Mouse (Mus musculus) adrenal gland, adult 18-20 months (tissue): ENCODE data around the gene Ldlrad1. TPM values are rescaled to one million over a fixed set of nuclear protein-coding genes. Genes with fewer than 3 reads are reported as not detected.

Source experiments
- DNase-seq, 2 experiments: peaks; one replicate each; pipeline ENCODE4 v3.0.0; 2021 to 2022; ENCODE audit warnings: low spot score in 2 of 2
- total RNA-seq, 2 experiments: library from RNA; stranded (reverse); gene quantifications; 1 replicate in 1 of 2; 2 replicates in 1 of 2; pipeline ENCODE4 v1.2.3; 2021

Ldlrad1 gene
- total RNA-seq, 2 experiments from 2014 or later: not detected

DNA sequence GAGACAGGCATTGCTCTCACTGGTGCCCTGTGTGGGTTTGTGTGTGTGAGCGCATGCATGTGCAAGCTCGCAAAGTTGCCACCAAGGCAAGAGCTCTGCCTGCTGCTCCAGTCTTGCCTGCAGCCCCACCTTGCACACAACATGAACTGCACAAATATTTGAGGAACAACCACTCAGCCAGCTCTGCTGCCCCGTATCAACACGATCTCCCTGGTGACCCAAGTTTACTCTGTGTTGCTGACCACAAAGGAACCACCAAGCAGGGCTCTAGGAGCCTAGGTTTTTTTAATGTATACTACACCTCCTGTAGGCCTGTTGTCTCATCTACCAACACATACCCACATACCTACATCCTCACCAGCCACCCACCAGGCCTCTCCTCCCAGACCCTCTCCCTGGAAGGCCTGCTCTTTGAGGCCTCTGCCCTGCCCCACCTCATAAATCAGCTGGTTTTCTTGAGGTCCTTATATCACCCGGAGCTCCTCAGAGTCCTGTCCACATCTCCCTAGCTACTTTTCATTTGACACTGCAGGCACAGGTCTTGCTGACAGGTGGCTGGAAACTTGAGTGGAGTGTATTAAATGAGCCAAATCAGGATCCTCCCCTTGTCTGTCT is 1.6 kb downstream of the Ldlrad1 start:
- DNase-seq: no peak

DNA sequence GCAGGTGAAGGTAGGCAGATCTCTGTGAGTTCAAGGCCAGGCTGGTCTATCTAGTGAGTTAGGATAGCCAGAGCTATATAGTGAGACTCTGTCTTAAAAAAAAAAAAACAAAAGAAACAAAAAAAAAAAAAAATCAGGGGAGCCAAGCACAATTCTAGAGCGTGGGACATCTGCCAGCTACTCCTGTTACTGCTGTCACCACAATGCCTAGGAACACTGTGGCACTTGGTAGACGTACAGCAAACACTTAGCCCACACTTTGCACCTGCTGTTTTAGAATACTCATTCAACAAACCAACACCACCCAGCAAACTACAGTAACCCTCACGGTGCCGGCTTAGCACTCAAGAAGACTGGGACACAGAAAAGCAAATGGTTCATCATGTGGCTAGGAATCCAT is 2.5 kb downstream of the Ldlrad1 start:
- no peak for DNase-seq

- DNase-seq: no peak
Observed at GRCm38 (mm10) chr4:107211936-107212335, 3.0 kb downstream of the Ldlrad1 start.

- no peak for DNase-seq
Observed at GRCm38 (mm10) chr4:107213279-107214011, 4.5 kb downstream of the Ldlrad1 start.

DNA sequence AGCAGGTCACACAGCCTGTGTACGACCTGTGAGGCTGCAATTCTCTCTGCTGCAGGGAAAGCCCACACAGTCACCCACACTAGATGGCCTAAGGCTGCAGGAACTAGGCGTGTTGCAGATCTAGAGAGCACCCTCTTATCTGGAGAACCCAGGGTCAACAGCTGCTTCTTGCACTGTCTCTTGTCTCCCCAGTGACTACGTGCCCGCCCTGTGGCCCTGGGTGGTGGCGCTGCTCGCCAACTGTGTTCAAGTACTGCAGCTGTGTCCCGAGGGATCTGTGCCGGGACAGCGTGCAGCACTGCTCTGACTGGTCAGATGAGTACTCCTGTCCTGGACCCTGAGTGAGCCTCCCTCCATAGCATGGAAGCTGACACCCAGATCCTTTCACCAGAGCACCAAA is 8.6 kb downstream of the Ldlrad1 start:
- no peak for DNase-seq

DNA sequence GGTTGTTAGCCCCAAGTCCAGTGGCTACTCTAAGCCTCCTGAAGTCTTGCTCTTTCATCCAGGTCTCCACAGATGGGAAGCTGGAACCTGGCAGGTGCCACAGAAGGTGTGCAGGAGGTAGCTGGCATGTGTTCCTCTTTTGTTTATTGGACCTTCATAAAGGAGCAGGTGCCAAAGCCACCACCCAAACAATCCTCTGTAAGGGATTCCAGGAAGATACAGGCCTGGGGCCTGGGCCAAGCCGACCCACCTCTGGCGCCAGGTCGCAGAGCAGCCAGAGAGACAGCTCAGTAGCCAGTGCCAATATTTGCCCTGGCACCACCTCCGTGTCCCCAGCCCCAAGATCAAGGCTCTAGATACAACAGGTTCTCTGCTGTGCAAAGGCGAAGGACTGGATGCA is 12.5 kb downstream of the Ldlrad1 start:
- no peak for DNase-seq

- no peak for DNase-seq
Observed at GRCm38 (mm10) chr4:107223225-107224204, 14.5 kb downstream of the Ldlrad1 start.

DNA sequence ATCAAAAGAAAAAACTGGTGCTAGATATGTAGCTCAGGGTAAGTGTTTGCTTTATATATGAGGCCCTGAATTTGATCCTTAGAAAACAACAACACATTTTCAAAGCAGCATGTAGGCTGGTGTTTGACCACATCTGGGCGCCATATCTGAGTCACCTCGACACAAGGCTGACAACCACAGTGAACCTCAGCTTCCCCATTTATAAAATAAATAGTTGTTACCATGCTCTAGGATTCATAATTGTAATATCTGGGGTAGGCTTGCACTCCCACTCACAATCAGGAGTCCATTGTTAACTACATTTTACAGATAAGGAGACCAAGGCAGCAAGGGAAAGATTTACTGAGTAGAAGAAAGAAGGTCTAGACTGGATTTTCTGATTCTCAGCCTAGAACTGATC is 17.3 kb downstream of the Ldlrad1 start:
- no peak for DNase-seq

- DNase-seq: no peak
Observed at GRCm38 (mm10) chr4:107232219-107232618, 23.2 kb downstream of the Ldlrad1 start.

GRCm38 (mm10) chr4:107238253-107238652 is 29.3 kb downstream of the Ldlrad1 start:
- no peak for DNase-seq

GRCm38 (mm10) chr4:107240196-107240595 is 31.2 kb downstream of the Ldlrad1 start:
- no peak for DNase-seq

GRCm38 (mm10) chr4:107243365-107244333 is 34.7 kb downstream of the Ldlrad1 start:
- no peak for DNase-seq

- DNase-seq: no peak
Observed at GRCm38 (mm10) chr4:107245368-107245767, 36.4 kb downstream of the Ldlrad1 start.

DNA sequence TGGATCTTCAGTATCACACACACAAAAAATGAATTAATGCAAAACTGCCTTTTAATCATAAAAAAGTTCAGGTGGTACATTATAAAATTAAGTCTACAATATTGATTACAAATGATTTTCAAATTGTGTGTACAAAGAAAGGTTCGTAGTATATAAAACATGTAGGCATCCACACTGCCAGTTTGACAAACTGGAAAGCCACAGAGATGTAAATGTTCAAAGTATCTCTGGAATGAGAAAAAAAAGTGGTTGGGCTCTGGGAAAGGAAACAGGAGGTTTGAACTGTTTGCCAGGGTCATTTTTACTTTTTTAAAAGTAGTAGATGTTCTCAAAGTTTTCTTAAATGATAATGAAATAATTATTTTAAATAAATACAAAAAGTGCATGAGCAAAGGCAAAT is 37.1 kb downstream of the Ldlrad1 start:
- no peak for DNase-seq

DNA sequence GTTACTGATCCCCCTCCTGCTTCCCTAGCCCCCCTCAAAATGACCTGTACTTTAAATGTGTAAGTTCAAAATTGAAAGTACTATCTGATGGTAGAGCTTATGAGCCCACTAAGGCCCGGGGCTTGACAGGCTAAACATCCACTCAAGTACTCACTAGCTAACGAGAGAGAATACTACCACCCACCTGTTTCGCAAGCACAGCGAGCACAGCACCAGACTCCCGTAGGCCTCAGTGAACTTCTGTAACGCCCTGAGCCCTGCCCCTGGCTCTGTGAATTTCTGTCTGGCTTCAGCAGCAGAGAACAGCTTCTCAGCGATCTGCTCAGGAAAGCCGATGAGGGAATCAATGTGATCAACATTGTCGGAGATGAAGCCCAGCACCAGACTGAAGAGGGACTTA is 38.1 kb downstream of the Ldlrad1 start:
- DNase-seq: no peak

- no peak for DNase-seq
Observed at GRCm38 (mm10) chr4:107248061-107248460, 39.1 kb downstream of the Ldlrad1 start.

DNA sequence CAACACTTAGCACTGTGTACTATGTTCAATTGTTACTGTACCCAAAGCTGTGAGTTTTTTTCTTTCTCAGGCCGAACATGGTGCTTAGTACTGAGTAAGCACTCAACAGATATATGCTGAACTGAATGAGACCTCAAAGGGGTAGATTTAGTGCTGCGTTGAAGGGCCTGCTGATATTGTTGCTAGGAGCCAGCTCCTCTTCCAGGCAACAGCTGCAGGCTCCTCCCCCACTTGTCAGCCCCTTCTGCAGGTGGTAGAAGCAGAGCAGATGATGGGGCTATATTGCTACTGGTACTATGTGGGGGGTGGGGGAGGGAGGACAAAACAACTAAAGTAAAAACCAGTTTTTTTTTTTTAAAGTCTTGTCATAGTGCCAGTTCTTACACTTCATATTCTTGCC is 40.5 kb downstream of the Ldlrad1 start:
- no peak for DNase-seq

- peak in 1 of 2 experiments; percentile 15 for DNase-seq
Observed at GRCm38 (mm10) chr4:107250494-107250893, 41.5 kb downstream of the Ldlrad1 start.

GRCm38 (mm10) chr4:107252522-107252921 is 43.5 kb downstream of the Ldlrad1 start:
- peak in 1 of 2 experiments; percentile 3 for DNase-seq
